Mouse (Mus musculus) ES-E14 (cell line): ENCODE measurements around the gene Hps3.

Experiments
- CHD2 ChIP-seq: IDR thresholded peaks from 2 replicates; pipeline ENCODE4 v1.6.1; 2014; ENCODE audit warnings: mild to moderate bottlenecking, low read depth, low read length, inconsistent platforms
- HCFC1 ChIP-seq: IDR thresholded peaks from 2 replicates; pipeline ENCODE4 v1.6.1; 2012; ENCODE audit warnings: low read length, inconsistent platforms, borderline replicate concordance; ENCODE audit not compliant: insufficient read depth

DNA sequence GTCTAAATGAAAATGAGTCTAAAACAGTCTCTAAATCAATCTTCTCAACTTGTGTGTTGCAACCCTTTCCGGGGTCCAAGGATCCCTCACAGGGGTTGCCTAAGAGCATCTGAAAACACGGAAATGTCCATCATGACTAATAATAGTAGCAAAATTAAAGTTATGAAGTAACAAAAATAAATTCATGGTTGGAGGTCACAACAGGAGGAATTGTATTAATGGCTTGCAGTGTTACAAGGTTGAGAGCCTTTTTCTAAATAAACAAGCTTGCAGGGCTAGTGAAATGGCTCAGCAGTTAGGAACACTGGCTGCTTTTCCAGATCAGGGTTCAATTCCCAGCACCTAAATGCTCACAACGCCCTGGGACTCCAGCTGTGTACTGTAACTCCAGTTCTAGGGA lies 45.1 kb downstream of the Hps3 start:
- TF ChIP-seq CHD2 (no peak), HCFC1 (no peak)
